Mouse (Mus musculus): ENCODE results near the gene Morn4.

Morn4 gene

DNA sequence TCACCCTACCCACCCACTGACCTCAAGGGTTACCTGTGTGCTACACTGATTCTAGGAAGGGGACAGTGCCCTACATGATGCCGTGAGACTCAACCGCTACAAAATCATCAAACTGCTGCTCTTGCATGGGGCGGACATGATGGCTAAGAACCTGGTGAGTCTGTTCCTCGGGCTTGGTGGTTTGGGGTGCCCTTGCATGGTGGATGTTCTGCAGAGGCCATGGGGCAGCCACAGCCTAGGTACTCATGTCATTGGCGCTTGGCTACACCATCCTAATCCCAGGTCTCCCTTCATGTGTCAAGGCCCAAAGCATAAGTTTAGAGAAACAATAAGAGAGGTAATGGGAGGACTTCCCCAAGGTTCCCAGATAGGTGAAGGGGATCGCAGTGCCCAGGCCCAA is 42.2 kb downstream of the Morn4 start:
- no peak for DNase-seq (ENCODE audit: low spot score in 2 of 2)

DNA sequence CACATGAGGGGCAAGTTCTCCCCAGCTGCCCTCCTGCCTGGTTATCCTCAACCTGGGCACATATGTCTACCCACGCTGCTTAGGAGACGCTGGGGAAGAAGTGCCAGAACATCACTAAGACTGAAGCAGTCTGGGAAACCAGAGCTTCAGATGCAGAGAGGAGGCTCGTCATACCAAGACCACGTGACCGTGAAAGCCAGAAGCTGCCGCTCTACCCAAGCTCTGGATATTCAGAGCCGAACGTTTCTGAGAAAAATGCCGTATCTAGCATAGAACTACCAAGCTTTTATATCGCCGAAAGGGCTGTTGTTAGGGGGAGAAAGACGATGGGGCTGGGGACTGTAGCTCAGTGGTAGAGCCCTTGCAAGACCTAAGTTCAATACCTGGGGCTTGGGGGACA is 47.8 kb downstream of the Morn4 start:
- no peak for DNase-seq (ENCODE audit: low spot score in 2 of 2)

DNA sequence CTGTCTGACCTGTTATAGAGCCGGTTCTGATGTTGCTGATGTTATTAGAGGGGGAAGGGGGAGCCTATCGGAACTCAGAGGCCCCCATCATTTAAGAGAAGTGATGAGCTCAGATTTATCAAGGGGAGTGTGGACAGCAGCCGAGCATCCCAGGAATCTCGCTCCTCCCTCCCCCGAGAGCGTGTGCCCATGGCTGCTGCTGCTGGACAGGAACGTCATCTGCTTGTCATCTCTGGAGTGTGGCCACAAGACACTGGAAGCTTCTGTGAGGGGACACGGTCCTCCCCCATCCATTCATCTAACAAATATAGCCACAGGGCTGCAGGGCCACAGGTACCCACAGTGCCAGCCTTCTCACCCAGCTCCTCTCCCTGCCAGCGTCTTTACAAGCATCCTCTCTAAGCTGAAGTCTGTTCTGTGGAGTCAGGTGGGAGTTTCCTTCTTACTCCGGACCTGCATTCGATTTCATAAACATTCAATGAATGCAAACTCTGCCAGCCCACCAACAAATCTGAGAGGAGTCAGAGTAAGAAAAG is 48.9 kb downstream of the Morn4 start:
- no peak for DNase-seq (ENCODE audit: low spot score in 2 of 2)

DNA sequence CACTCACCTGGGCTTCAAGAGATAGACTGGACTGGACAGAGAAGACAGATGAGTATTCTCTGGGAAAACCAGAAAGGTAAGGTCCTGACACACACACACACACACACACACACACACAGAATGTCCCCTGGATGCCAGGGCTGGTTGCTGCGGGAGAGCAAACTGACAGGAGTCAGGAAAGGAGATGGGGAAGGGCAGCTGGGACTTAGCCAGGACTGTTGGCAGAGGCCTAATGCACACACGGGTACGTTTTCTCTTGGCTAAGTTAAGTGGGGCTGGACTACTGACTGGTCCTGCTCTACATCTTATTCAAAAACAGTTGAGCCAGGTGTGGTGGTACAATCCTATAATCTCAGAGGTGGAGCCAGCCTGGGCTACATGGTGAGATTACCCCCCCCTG is 49.8 kb downstream of the Morn4 start:
- no peak for DNase-seq (ENCODE audit: low spot score in 2 of 2)

DNA sequence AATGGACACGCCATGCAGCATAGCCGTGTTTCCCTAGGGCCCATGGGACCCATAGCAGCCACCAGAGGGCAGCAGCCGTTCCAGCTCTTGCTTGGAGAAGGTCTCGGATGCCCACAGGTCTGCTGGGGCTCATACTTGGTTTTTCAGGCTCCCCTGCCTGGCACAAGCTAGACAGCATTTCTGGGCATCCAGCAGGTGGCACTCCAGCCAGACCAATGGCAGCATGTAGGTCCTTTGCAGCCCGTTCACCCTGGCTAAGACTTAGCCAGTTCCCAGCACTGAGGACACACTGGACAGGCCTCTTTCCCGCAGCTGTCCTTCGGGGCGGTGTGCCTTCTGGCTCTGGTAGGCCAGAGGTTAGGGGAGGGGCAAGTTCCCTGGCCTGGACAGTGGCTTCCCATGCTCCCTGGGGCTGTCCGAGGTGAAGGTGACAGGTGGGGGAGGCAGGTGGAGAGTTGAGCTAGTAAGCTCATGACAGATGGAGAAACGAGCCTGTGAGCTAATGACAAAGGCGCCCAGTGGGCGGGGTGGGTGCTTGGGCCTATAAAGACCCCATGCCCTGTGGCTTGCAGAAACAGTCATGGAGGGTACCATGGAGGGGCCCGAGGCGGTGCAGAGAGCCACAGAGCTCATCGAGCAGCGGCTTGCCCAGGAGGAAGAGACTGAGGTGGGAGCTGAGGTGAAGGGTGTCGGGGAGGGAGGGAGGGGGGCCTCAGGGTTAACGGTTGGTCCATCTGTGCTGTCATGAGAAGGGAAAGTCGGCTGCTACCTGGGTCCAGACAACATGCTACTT is 50.5 kb downstream of the Morn4 start, which contains the start of gene Ankrd2:
Ankrd2 (plus strand) TSS at position 545 of the 793 bp plus-strand sequence.
- DNase-seq (ENCODE audit: low spot score in 2 of 2): peak; percentile 74 to 86

DNA sequence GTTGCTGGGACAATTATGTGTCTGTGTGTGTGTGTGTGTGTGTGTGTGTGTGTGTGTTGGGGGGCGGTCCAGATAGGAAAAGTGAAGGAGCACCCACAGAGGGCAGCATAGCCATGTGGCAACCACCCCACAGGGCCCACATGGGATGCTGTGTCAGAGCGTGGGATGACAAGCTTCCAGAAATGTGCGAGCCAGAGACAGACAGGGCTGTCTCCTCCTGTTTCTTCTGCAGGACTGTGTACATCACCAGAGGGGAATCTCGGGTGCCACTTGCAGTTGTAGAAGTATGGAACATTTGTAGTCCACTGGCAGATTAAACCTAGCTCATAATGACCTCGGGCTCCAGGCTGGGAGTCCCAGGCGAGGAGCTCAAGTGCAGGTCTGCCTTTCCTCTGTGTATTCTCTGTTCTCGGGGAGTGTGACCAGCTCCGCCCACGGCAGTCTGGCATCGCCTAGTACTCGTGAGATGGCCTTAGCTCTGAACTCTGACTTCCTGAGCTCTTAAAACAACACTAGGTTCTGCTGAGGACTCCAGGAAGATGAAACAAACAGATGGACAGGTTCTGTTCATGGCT is 51.2 kb downstream of the Morn4 start:
- DNase-seq (ENCODE audit: low spot score in 2 of 2): no peak

DNA sequence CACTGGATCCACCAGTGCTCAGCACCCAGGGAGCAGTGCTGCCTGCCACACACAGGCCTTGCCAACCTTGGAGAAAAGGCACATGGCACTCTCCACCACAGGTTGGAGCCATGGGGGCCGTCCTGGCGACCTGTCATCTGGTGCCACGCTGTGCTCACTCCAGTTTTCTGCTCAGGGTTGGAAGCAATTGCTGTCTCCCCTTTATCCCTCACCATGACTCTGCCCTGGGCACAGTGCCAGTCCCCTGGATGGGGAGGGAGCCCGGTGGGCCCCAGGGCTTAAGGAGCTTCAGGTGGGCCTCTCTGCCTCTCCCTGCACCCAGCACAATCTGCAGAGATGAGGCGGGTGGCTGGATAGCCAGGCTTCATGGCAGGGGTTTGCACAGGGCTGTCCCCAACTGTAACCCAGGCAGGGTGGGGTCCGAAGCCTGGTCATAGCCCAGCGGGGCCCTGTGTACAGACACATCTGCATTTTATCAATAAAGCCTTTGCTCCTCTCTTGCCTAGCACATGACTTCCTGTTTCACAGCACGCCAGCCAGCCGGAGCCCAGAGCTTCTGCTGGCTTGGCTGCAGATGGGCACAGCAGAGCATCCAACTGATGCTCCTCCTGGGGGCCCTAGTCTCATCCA is 51.9 kb downstream of the Morn4 start:
- no peak for DNase-seq (ENCODE audit: low spot score in 2 of 2)

DNA sequence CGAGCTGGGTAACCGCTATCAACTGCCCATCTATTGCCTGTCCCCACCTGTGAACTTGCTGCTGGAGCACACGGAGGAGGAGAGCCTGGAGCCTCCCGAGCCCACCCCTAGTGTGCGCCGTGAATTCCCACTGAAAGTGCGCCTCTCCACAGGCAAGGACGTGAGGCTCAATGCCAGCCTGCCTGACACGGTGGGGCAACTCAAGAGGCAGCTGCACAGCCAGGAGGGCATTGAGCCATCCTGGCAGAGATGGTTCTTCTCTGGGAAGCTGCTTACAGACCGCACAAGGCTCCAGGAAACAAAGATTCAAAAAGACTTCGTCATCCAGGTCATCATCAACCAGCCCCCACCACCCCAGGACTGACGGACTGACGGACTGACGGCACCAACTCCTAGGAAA is 52.5 kb downstream of the Morn4 start:
- DNase-seq (ENCODE audit: low spot score in 2 of 2): no peak

DNA sequence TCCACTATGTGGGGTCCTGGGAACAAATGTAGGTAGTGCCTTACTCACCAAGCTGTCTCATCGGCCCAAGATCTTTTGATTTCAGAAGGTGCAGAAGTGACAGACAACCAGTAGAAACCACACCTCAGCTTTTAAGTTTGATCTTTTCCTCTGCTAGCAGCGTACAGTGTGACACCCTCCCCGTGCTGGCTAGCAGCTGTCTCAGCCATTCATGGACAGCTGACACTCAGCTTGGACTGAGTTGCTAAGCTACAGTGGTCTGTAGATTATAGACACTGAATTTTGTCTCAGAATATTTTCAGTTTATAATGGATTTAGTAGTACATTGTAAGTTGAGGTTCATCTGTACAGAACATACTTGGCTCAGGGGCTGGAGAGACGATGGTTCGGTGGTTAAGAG is 55.0 kb downstream of the Morn4 start:
- no peak for DNase-seq (ENCODE audit: low spot score in 2 of 2)

DNA sequence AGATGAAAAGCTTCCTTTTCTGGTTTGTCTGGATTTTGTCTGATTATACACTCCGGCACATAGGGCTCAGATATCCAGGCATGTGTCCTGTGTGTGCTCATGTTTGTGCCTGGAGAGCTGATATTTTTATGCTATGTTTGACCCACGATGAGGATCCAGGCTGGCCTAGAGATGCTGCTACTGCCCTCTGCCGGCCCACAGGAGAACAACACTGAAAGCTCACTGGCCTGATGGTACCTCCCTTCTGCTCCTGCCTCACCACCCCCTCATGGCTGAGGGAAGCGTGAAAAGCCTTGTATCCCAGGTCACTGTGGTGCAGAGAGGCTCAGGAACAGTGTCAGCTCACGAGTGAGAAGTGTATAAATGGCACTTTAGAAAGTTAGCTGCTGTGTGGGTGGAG is 60.0 kb downstream of the Morn4 start:
- peak; percentile 70 to 87 for DNase-seq (ENCODE audit: low spot score in 2 of 2)
